Mouse (Mus musculus) heart, embryonic 12.5 days (tissue): ENCODE results near the gene Wdr90. TPM values are rescaled to one million over a fixed set of nuclear protein-coding genes. Genes with fewer than 3 reads are reported as not detected.

Experiments used
- ATAC-seq: fragments of 200-750 bp; cut with Nextera tagmentation; 2 replicates; pipeline ENCODE4 v1.8.0; 2017; ENCODE audit warnings: moderate TSS enrichment, moderate library complexity; ENCODE audit not compliant: insufficient number of reproducible peaks, low FRiP score
- H3K27ac ChIP-seq: fragments of 300-500 bp; sonication (generic); 2 replicates; pipeline ENCODE4 v1.5.1; 2016; ENCODE audit warnings: mild to moderate bottlenecking, moderate library complexity; ENCODE audit not compliant: poor library complexity, severe bottlenecking
- H3K27me3 ChIP-seq: fragments of 300-500 bp; sonication (generic); replicated peaks from 2 replicates; pipeline ENCODE4 v1.6.1; 2016; ENCODE audit warnings: mild to moderate bottlenecking, moderate library complexity
- H3K36me3 ChIP-seq: fragments of 300-500 bp; sonication (generic); 2 replicates; pipeline ENCODE4 v1.6.1; 2016; ENCODE audit warnings: mild to moderate bottlenecking, moderate library complexity
- H3K4me1 ChIP-seq: fragments of 300-500 bp; sonication (generic); replicated peaks from 2 replicates; pipeline ENCODE4 v1.6.1; 2016; ENCODE audit warnings: mild to moderate bottlenecking
- H3K4me2 ChIP-seq: fragments of 300-500 bp; sonication (generic); 2 replicates; pipeline ENCODE4 v1.6.1; 2016; ENCODE audit warnings: mild to moderate bottlenecking, moderate library complexity
- H3K4me3 ChIP-seq: fragments of 300-500 bp; sonication (generic); 2 replicates; pipeline ENCODE4 v1.5.1; 2016; ENCODE audit warnings: mild to moderate bottlenecking
- H3K9ac ChIP-seq: fragments of 300-500 bp; sonication (generic); 2 replicates; pipeline ENCODE4 v1.6.1; 2016; ENCODE audit warnings: mild to moderate bottlenecking, moderate library complexity
- H3K9me3 ChIP-seq: fragments of 300-500 bp; sonication (generic); replicated peaks from 2 replicates; pipeline ENCODE4 v1.6.1; 2016; ENCODE audit warnings: mild to moderate bottlenecking, moderate library complexity
- WGBS: fragments of 180-500 bp; shearing (Covaris S2); methylation state at CpG from one replicate; pipeline ENCODE4 v1.1.7; 2016; 5-methylcytosine and 5-hydroxymethylcytosine counted together
- polyA plus RNA-seq: library from polyadenylated mRNA; unstranded; fragments of >200 nt; fragmentation: Nextera tagmentation; extraction: Ambion mirVana; gene quantifications from 2 replicates; pipeline ENCODE4 v1.2.1, GENCODE M21; 2016

Wdr90 gene
- polyA plus RNA-seq, 1 experiment from 2014 or later = 18.4 TPM

DNA sequence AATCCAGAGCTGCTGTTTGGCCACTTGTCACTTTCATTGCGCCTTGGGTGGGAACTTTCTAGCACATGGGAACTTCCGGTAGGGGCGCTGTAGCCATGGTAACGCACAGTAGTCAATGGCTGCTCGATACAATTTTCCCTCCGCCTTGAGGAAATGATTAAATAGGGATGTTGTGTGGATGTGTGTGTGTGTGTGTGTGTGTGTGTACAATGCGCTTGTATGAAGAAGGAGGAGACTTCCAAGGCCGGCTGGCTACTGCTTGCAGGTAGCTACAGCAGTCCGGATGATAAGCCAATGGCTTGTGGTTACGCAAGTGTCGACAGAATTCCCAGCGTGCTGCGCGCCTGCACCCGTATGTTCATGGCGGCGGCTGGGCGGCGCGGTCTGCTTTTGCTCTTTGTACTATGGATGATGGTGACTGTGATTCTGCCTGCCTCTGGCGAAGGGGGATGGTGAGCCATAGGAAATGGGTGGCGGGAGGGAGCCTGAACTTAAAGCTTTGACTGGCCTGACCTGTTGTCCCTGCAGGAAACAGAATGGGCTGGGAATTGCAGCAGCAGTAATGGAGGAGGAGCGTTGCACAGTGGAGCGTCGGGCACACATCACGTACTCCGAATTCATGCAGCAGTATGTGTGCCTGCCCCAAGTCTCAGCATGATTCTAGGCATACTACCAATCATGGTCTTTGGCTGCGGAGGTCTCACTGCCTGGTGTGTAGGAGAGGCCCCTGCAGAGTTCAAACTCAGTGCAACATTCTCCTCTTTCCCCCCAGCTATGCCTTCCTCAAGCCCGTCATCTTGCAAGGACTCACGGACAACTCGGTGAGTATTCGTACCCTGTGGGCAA, 32.4 kb downstream of the Wdr90 start, which contains the start of gene Jmjd8:
Gene Jmjd8, plus strand, starts transcription at position 156 of the 846 bp plus-strand sequence.
- no peaks in the 10 kb centered on the region for H3K9me3 ChIP-seq
- H3K9ac ChIP-seq = peak within 1 kb of the TSS; percentile 82
- H3K4me3 ChIP-seq = peak within 1 kb of the TSS; percentile 67
- 1% methylated on average over 32 of the region's 32 CpGs for WGBS
- no peaks in the 10 kb centered on the region for H3K27me3 ChIP-seq
- peak within 1 kb of the TSS; percentile 83 for H3K4me2 ChIP-seq
- peaks cover 68% of the 10 kb centered on the region for H3K4me1 ChIP-seq
- H3K36me3 ChIP-seq = peaks cover 52% of the 10 kb centered on the region
- no peak for ATAC-seq
- H3K27ac ChIP-seq = peak within 1 kb of the TSS; percentile 90

DNA sequence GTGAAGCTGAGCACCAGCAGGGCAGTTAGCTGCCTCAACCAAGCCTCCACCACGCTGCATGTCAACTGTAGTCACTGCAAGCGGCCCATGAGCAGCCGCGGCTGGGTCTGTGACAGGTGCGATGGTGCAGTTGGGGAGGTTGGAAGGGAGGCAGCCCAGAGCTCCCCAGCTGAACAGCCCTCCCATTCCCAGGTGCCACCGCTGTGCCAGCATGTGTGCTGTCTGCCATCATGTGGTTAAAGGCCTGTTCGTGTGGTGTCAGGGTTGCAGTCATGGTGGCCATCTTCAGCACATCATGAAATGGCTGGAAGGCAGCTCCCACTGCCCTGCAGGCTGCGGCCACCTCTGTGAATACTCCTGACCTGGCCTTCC, 33.1 kb downstream of the Wdr90 start:
- peaks cover 52% of the 10 kb centered on the region for H3K36me3 ChIP-seq
- H3K9ac ChIP-seq = 0 out of 2 replicates have a peak overlapping the region, but pooled peaks have one; percentile 82
- H3K27ac ChIP-seq = peak overlapping the region; percentile 90; the same call in 1 of the 2 replicates
- peak overlapping the region; percentile 83 for H3K4me2 ChIP-seq
- 84% methylated on average over 8 of the region's 8 CpGs for WGBS
- peaks cover 66% of the 10 kb centered on the region for H3K4me1 ChIP-seq
- H3K27me3 ChIP-seq = no peaks in the 10 kb centered on the region
- ATAC-seq = no peak
- no peaks in the 10 kb centered on the region for H3K9me3 ChIP-seq
- H3K4me3 ChIP-seq = peak overlapping the region; percentile 67

DNA sequence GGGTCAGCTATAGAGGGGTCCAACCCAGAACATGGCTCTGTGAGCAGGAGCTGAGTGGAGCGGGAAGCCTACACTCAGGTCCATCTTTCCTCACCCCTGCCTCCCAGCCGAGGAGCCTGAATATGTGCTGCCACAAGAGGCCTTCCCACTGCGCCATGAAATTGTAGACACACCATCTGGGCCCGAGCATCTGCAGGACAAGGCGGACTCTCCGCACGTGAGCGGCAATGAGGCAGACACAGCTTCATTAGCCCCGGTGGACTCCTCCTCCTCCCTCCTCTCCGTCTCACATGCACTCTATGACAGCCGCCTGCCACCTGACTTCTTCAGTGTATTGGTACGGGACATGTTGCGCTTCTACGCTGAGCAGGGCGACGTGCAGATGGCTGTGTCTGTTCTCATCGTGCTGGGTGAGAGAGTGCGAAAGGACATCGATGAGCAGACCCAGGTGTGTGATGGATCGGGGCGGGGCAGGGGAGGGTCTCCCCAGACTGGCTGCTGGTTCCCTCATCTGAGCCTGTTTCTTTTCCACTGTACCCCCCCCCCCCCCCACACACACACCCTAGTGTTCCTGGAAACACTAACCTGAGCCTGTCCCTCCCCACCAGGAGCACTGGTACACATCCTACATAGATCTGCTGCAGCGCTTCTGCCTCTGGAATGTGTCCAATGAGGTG, 33.6 kb downstream of the Wdr90 start:
- Histone ChIP-seq H3K4me1 (peaks cover 66% of the 10 kb centered on the region), H3K9me3 (no peaks in the 10 kb centered on the region), H3K9ac (no peak overlapping the region), H3K27ac (no peak overlapping the region), H3K4me2 (peak overlapping the region; percentile 83; the same call in 1 of the 2 replicates), H3K27me3 (0 out of 2 replicates have a peak, but pooled peaks cover under 1% of the 10 kb centered on the region), H3K4me3 (0 out of 2 replicates have a peak overlapping the region, but pooled peaks have one; percentile 3), H3K36me3 (peaks cover 52% of the 10 kb centered on the region)
- ATAC-seq = no peak
- WGBS = 90% methylated on average over 22 of the region's 22 CpGs

DNA sequence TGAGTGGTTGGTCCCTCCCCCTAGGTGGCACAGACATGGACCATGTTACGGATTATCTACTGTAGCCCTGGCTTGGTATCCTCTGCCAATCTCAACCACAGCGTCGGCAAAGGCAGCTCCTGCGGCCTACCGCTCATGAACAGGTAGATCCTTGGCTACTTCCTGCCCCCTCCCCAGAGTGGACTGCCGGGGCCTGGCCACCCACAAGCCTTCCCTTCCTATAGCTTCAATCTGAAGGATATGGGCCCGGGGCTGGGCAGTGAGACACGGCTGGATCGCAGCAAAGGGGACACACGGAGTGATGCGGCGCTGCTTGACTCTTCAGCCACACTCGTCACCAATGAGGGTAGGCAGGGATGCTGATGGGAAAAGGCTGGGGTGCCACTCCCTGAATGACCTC, 34.3 kb downstream of the Wdr90 start:
- H3K9ac ChIP-seq = no peak overlapping the region
- no peaks in the 10 kb centered on the region for H3K9me3 ChIP-seq
- H3K4me2 ChIP-seq = no peak overlapping the region
- ATAC-seq = no peak
- H3K27me3 ChIP-seq = peaks cover 8% of the 10 kb centered on the region
- H3K4me3 ChIP-seq = no peak overlapping the region
- 91% methylated on average over 13 of the region's 13 CpGs for WGBS
- H3K27ac ChIP-seq = no peak overlapping the region
- peaks cover 65% of the 10 kb centered on the region for H3K4me1 ChIP-seq
- peaks cover 52% of the 10 kb centered on the region for H3K36me3 ChIP-seq

DNA sequence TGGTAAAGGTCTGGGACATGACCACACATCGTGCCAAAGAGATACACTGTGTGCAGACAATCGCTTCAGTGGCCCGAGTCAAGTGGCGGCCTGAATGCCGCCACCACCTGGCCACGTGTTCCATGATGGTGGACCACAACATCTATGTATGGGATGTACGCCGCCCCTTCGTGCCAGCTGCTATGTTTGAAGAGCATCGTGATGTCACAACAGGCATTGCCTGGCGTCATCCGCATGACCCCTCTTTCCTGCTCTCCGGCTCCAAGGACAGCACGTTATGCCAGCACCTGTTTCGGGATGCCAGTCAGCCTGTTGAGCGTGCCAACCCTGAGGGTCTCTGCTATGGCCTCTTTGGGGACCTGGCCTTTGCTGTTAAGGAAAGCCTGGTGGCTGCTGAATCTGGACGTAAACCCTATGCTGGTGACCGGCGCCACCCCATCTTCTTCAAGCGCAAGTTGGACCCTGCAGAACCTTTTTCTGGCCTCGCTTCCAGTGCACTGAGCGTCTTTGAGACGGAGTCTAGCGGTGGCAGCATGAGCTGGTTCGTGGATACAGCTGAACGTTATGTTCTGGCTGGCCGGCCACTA, 35.2 kb downstream of the Wdr90 start:
- peaks cover 56% of the 10 kb centered on the region for H3K4me1 ChIP-seq

DNA sequence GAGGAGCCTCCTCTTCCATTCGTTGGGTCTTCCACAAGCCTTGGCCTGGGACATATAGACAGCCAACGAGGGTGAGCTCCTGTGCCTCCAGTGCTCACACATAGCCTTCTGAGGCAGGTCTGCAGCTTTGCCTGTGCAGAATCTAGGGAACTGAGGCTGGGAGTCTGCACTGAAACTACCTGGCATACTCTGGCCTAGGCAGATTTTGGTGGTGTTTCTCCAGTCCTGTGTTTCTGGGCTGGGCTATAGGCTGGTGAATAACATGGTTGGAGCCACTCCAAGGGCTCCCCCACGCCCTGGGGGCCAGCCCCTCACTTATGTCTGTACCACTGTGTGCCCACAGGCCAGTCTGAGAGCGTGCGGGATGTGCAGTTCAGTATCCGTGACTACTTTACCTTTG, 36.0 kb downstream of the Wdr90 start:
- no peak for ATAC-seq
- peaks cover 48% of the 10 kb centered on the region for H3K4me1 ChIP-seq

More for the DNA sequence above, 35.2 kb downstream of the Wdr90 start:
- no peak for ATAC-seq
- WGBS = 92% methylated on average over 27 of the region's 27 CpGs
- Histone ChIP-seq H3K4me3 (no peak overlapping the region), H3K27me3 (peaks cover 16% of the 10 kb centered on the region), H3K36me3 (peaks cover 45% of the 10 kb centered on the region), H3K9ac (no peak overlapping the region; the same call in 1 of the 2 replicates), H3K9me3 (no peaks in the 10 kb centered on the region), H3K4me2 (no peak overlapping the region), H3K27ac (no peak overlapping the region)

DNA sequence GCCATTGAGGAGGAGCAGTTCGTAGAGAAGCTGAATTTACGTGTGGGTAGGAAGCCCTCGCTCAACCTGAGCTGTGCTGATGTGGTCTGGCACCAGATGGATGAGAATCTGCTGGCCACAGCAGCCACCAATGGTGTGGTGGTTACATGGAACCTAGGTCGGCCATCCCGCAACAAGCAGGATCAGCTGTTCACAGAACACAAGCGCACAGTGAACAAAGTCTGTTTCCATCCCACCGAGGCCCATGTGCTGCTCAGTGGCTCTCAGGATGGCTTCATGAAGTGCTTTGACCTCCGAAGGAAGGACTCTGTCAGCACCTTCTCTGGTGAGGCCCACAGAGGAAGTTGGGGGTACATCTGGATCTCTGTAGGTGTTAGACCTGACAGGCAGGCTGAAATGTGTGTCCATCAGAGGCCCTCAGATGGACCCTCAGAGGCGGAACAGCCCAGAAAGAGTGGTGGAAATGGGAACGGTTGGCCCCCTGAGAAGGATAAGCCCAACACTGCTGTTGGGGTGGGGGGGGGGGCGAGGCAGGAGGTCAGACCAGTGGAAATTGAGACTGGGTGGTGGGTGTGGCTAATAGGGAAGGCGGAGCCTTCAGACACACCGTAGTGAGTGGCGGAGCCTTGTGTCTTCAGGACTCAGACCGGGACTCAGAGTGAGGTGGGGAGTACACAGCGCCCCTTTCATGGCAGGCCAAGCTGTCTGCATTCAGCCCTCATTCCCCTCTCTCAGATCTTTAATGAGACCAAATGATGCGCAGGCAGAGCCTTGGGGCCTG, 36.7 kb downstream of the Wdr90 start:
- Histone ChIP-seq H3K36me3 (peaks cover 29% of the 10 kb centered on the region), H3K9me3 (no peaks in the 10 kb centered on the region), H3K4me2 (peak overlapping the region; percentile 97), H3K4me3 (peak overlapping the region; percentile 73), H3K9ac (peak overlapping the region; percentile 67), H3K27me3 (peaks cover 30% of the 10 kb centered on the region), H3K4me1 (peaks cover 42% of the 10 kb centered on the region), H3K27ac (no peak overlapping the region)
- ATAC-seq = no peak
- WGBS = 69% methylated on average over 17 of the region's 17 CpGs

More for the DNA sequence above, 36.0 kb downstream of the Wdr90 start:
- no peak overlapping the region for H3K4me3 ChIP-seq
- peaks cover 22% of the 10 kb centered on the region for H3K27me3 ChIP-seq
- no peak overlapping the region for H3K9ac ChIP-seq
- no peak overlapping the region for H3K27ac ChIP-seq
- 88% methylated on average over 6 of the region's 6 CpGs for WGBS
- H3K36me3 ChIP-seq = peaks cover 37% of the 10 kb centered on the region
- H3K9me3 ChIP-seq = no peaks in the 10 kb centered on the region
- H3K4me2 ChIP-seq = peak overlapping the region; percentile 97; the same call in 1 of the 2 replicates

DNA sequence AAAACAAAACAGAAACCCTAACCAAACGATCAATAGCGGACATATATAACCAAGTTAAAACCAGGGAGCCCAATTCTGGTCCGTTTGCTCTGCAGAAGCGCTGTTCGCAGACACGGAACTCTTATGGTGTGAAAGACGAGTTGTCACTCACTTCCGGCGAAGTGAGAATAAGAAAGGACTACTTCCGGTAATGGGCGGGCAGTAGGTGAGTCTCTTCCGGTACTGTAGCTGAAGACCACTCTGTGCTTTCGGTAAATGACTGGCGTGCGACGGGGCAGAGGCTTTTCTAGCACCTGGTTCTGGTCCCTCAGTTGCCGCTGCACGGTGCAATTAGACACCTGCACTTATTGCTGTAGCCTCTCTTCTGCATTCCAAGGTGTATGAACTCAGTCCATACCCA, 37.8 kb downstream of the Wdr90 start, which contains the start of gene Wdr24:
Gene Wdr24, plus strand, starts transcription at position 176 of the 400 bp plus-strand sequence.
- Histone ChIP-seq H3K4me3 (peak within 1 kb of the TSS; percentile 73), H3K4me2 (peak within 1 kb of the TSS; percentile 97), H3K4me1 (peaks cover 42% of the 10 kb centered on the region), H3K27me3 (peaks cover 41% of the 10 kb centered on the region), H3K9ac (peak within 1 kb of the TSS; percentile 67), H3K9me3 (no peaks in the 10 kb centered on the region), H3K36me3 (peaks cover 29% of the 10 kb centered on the region), H3K27ac (0 out of 2 replicates have a peak within 1 kb of the TSS, but pooled peaks have one; percentile 39)
- ATAC-seq = peak; percentile 61; the same call in 1 of the 2 replicates
- WGBS = under 1% methylated on average over 18 of the region's 18 CpGs

DNA sequence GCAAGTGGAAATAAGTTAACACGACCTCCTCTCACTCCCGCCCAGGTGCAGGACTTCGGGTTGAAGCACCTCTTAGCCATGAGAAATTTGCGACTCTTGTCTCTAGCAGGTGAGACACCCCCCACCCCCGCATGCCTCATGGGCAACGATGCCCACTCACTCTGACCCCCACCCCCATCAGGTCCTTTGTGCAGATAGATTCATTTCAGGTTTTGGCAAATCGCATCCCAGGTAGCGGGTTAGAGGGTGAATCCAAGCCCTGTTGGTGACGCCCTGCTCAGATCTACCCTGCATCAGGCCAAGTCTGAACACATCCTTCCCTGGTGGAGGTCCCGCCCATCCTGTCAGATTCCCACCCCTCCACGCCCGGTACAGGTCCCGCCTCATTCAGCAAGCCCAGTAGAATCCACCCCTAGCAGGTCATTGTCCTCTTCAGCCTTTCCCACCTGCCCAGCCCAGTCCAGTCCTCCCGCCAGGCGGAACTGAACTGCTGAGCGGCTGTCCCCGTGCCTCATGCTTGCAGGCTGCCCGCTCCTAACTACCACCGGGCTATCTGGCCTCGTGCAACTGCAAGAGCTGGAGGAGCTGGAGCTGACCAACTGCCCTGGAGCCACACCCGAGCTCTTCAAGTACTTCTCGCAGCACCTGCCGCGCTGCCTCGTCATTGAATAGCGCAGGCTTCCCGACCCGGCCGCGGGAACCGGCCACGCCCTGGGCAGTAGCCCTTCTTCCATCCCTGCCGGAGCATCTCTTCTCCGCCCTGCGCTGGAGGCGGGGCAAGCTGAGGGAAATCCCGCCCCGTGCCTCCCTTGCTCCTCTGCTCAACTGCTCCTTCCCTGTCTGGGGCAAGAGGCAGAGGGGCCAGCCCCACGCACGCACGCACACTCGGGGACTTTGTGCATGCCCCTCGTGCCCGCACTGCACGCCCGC, 42.2 kb downstream of the Wdr90 start:
- no peak overlapping the region for H3K4me2 ChIP-seq
- H3K4me1 ChIP-seq = peaks cover 9% of the 10 kb centered on the region
- peak; percentile 37; the same call in 1 of the 2 replicates for ATAC-seq
- peaks cover 83% of the 10 kb centered on the region for H3K27me3 ChIP-seq
- no peak overlapping the region for H3K27ac ChIP-seq
- H3K36me3 ChIP-seq = no peaks in the 10 kb centered on the region
- 6% methylated on average over 46 of the region's 46 CpGs for WGBS
- no peaks in the 10 kb centered on the region for H3K9me3 ChIP-seq
- peak overlapping the region; percentile 10 for H3K4me3 ChIP-seq
- H3K9ac ChIP-seq = 0 out of 2 replicates have a peak overlapping the region, but pooled peaks have one; percentile 3
